Mouse (Mus musculus) brain, embryonic 14.5 days (tissue): ENCODE measurements around the gene Gpr108. TPM values are rescaled to one million over a fixed set of nuclear protein-coding genes. Genes with fewer than 3 reads are reported as not detected.

Source experiments
- DNase-seq: peaks from one replicate; pipeline ENCODE4 v3.0.0-alpha.2; 2011; ENCODE audit warnings: low read depth
- CTCF ChIP-seq: fragments of 200-500 bp; IDR thresholded peaks from 2 replicates; pipeline ENCODE4 v1.5.1; 2012; ENCODE audit warnings: inconsistent platforms, mild to moderate bottlenecking, moderate library complexity, borderline replicate concordance; ENCODE audit not compliant: insufficient read depth, insufficient read length; ENCODE audit errors: extremely low read depth
- POLR2A ChIP-seq: fragments of 200-500 bp; IDR thresholded peaks from 2 replicates; pipeline ENCODE4 v1.6.1; 2012; ENCODE audit warnings: mild to moderate bottlenecking, inconsistent platforms, borderline replicate concordance; ENCODE audit not compliant: poor library complexity, insufficient read depth, insufficient read length, severe bottlenecking; ENCODE audit errors: extremely low read depth
- polyA plus RNA-seq: library from polyadenylated mRNA; depleted of rRNA; stranded (reverse); fragments of >200 nt; gene quantifications from 2 replicates; pipeline ENCODE4 v1.2.3, GENCODE M21; 2012

The Gpr108 gene
- polyA plus RNA-seq, 1 experiment: 18.3 TPM

- no peak for TF ChIP-seq CTCF
- TF ChIP-seq POLR2A: no peak
- no peak for DNase-seq
Measured at GRCm38 (mm10) chr17:57233038-57233437, 15.2 kb downstream of the Gpr108 start.

- DNase-seq: no peak
- TF ChIP-seq POLR2A: no peak
- TF ChIP-seq CTCF: no peak
Measured at GRCm38 (mm10) chr17:57232200-57232599, 16.0 kb downstream of the Gpr108 start.

GRCm38 (mm10) chr17:57231321-57231771 is 16.9 kb downstream of the Gpr108 start:
- TF ChIP-seq CTCF: no peak
- TF ChIP-seq POLR2A: no peak
- DNase-seq: no peak

GRCm38 (mm10) chr17:57230728-57231125 is 17.5 kb downstream of the Gpr108 start:
- TF ChIP-seq CTCF (no peak), POLR2A (no peak)
- DNase-seq: no peak

GRCm38 (mm10) chr17:57229851-57230727 is 18.2 kb downstream of the Gpr108 start:
- no peak for DNase-seq
- TF ChIP-seq POLR2A (no peak), CTCF (no peak)

- no peak for TF ChIP-seq POLR2A
- no peak for TF ChIP-seq CTCF
- no peak for DNase-seq
Measured at GRCm38 (mm10) chr17:57228873-57229272, 19.4 kb downstream of the Gpr108 start.

GRCm38 (mm10) chr17:57228014-57228413 is 20.2 kb downstream of the Gpr108 start, which contains the start of gene C3:
C3 (minus strand) TSS chr17:57228136.
- TF ChIP-seq CTCF (no peak), POLR2A (no peak)
- DNase-seq: no peak

GRCm38 (mm10) chr17:57227468-57227867 is 20.8 kb downstream of the Gpr108 start:
- DNase-seq: no peak
- no peak for TF ChIP-seq CTCF
- no peak for TF ChIP-seq POLR2A

GRCm38 (mm10) chr17:57223313-57223712 is 24.9 kb downstream of the Gpr108 start:
- no peak for TF ChIP-seq POLR2A
- no peak for TF ChIP-seq CTCF
- no peak for DNase-seq

GRCm38 (mm10) chr17:57221911-57222310 is 26.3 kb downstream of the Gpr108 start:
- TF ChIP-seq POLR2A (no peak), CTCF (no peak)
- DNase-seq: no peak

GRCm38 (mm10) chr17:57219884-57220207 is 28.4 kb downstream of the Gpr108 start:
- TF ChIP-seq POLR2A (no peak), CTCF (peak; percentile 47; the same call in 1 of the 2 replicates)
- peak; percentile 22 for DNase-seq
